Mouse (Mus musculus) heart, adult 2 months (tissue): ENCODE measurements around the gene Tmem132d. TPM values are rescaled to one million over a fixed set of nuclear protein-coding genes. Genes with fewer than 3 reads are reported as not detected.

ENCODE experiments used
- DNase-seq, 2 experiments: peaks; one replicate each; pipeline ENCODE4 v3.0.0; 2021
- H3K27ac ChIP-seq: fragments of 200-600 bp; 2 replicates; pipeline ENCODE4 v1.8.1; 2022
- H3K27me3 ChIP-seq: fragments of 200-500 bp; 2 replicates; pipeline ENCODE4 v1.6.1; 2012; ENCODE audit warnings: mild to moderate bottlenecking, low read length, inconsistent platforms, mixed read lengths; ENCODE audit not compliant: control insufficient read depth, insufficient read depth
- H3K36me3 ChIP-seq: fragments of 200-500 bp; 2 replicates; pipeline ENCODE4 v1.6.1; 2012; ENCODE audit warnings: low read length, inconsistent platforms; ENCODE audit not compliant: control insufficient read depth, insufficient read depth
- H3K4me1 ChIP-seq: fragments of 200-500 bp; 2 replicates; pipeline ENCODE4 v1.6.1; 2011; ENCODE audit warnings: low read length; ENCODE audit not compliant: control insufficient read depth, insufficient read depth
- H3K4me3 ChIP-seq: fragments of 200-600 bp; 2 replicates; pipeline ENCODE4 v1.8.1; 2022
- H3K79me2 ChIP-seq: fragments of 200-500 bp; replicated peaks from 2 replicates; pipeline ENCODE4 v1.6.1; 2012; ENCODE audit warnings: mild to moderate bottlenecking, inconsistent platforms, low read length, moderate library complexity, mixed read lengths; ENCODE audit not compliant: control insufficient read depth, insufficient read depth
- H3K9ac ChIP-seq: fragments of 200-500 bp; 2 replicates; pipeline ENCODE4 v1.6.1; 2012; ENCODE audit warnings: low read depth, mild to moderate bottlenecking, control low read depth, inconsistent platforms, low read length, mixed read lengths
- CTCF ChIP-seq: fragments of 200-600 bp; IDR thresholded peaks from 2 replicates; pipeline ENCODE4 v1.8.1; 2022; ENCODE audit warnings: antibody characterized with exemption, mild to moderate bottlenecking, moderate library complexity
- EP300 ChIP-seq: fragments of 200-500 bp; IDR thresholded peaks from 2 replicates; pipeline ENCODE4 v1.6.1; 2011; ENCODE audit warnings: low read depth, low read length, control low read depth; ENCODE audit not compliant: insufficient read depth
- POLR2A ChIP-seq: fragments of 200-500 bp; IDR thresholded peaks from 2 replicates; pipeline ENCODE4 v1.6.1; 2011; ENCODE audit warnings: mild to moderate bottlenecking, low read depth, low read length, control low read depth; ENCODE audit not compliant: insufficient read depth
- WGBS: fragments of 180-500 bp; shearing (Covaris S2); methylation state at CpG from one replicate; pipeline ENCODE4 v1.1.7; 2018; 5-methylcytosine and 5-hydroxymethylcytosine counted together
- intact Hi-C: fragments of 180-260 bp; cut with DNase I; formaldehyde crosslinking; loops from one replicate; pipeline ENCODE4 v1.15.1; 2025
- polyA plus RNA-seq: library from polyadenylated mRNA; depleted of rRNA; stranded (reverse); fragments of >200 nt; gene quantifications from 2 replicates; pipeline ENCODE4 v1.2.3, GENCODE M21; 2012
- total RNA-seq, 2 experiments: library from RNA; stranded (reverse); gene quantifications; 2 replicates each; pipeline ENCODE4 v1.2.3; 2021

Tmem132d gene
- total and polyA plus RNA-seq, 3 experiments, result 0.03 to 0.06 TPM; not detected in 1

GRCm38 (mm10) chr5:128102556-128102955 lies 330.3 kb downstream of the Tmem132d start:
- WGBS, result 76% methylated on average over 8 of the region's 8 CpGs
- Histone ChIP-seq H3K9ac (no peak overlapping the region), H3K27ac (no peak overlapping the region), H3K4me3 (no peak overlapping the region), H3K27me3 (no peaks in the 10 kb centered on the region), H3K79me2 (no peaks in the 10 kb centered on the region), H3K4me1 (no peaks in the 10 kb centered on the region), H3K36me3 (no peaks in the 10 kb centered on the region)
- intact Hi-C loops, result no loop called here
- no peak for DNase-seq
- TF ChIP-seq EP300 (no peak), CTCF (no peak), POLR2A (no peak)

GRCm38 (mm10) chr5:128100331-128100730 lies 332.5 kb downstream of the Tmem132d start:
- no peak for DNase-seq
- H3K27ac ChIP-seq, result no peak overlapping the region
- TF ChIP-seq EP300, result no peak
- no peak for TF ChIP-seq POLR2A
- TF ChIP-seq CTCF, result no peak
- H3K4me1 ChIP-seq, result no peaks in the 10 kb centered on the region
- intact Hi-C loops, result no loop called here
- H3K79me2 ChIP-seq, result no peaks in the 10 kb centered on the region
- WGBS, result 62% methylated on average over 5 of the region's 5 CpGs
- H3K27me3 ChIP-seq, result no peaks in the 10 kb centered on the region
- H3K4me3 ChIP-seq, result no peak overlapping the region
- H3K9ac ChIP-seq, result no peak overlapping the region
- no peaks in the 10 kb centered on the region for H3K36me3 ChIP-seq

- 71% methylated on average over 2 of the region's 2 CpGs for WGBS
- TF ChIP-seq POLR2A (no peak), CTCF (0 out of 2 replicates have a peak, but pooled peaks have one; percentile 13), EP300 (no peak)
- intact Hi-C loops, result no loop called here
Observed at GRCm38 (mm10) chr5:128099439-128099838, 333.4 kb downstream of the Tmem132d start.

GRCm38 (mm10) chr5:128090578-128090977 lies 342.3 kb downstream of the Tmem132d start:
- H3K79me2 ChIP-seq, result no peaks in the 10 kb centered on the region
- no peaks in the 10 kb centered on the region for H3K36me3 ChIP-seq
- no peak overlapping the region for H3K9ac ChIP-seq
- intact Hi-C loops, result no loop called here
- no peak for DNase-seq
- 64% methylated on average over 5 of the region's 5 CpGs for WGBS
- TF ChIP-seq CTCF, result no peak
- no peak for TF ChIP-seq POLR2A
- no peak for TF ChIP-seq EP300
- no peaks in the 10 kb centered on the region for H3K4me1 ChIP-seq
- H3K4me3 ChIP-seq, result no peak overlapping the region
- no peak overlapping the region for H3K27ac ChIP-seq
- H3K27me3 ChIP-seq, result no peaks in the 10 kb centered on the region

More at GRCm38 (mm10) chr5:128099439-128099838, 333.4 kb downstream of the Tmem132d start:
- H3K9ac ChIP-seq, result no peak overlapping the region
- H3K36me3 ChIP-seq, result no peaks in the 10 kb centered on the region
- H3K27me3 ChIP-seq, result no peaks in the 10 kb centered on the region
- H3K4me3 ChIP-seq, result no peak overlapping the region
- H3K27ac ChIP-seq, result no peak overlapping the region
- no peaks in the 10 kb centered on the region for H3K79me2 ChIP-seq
- H3K4me1 ChIP-seq, result no peaks in the 10 kb centered on the region
- no peak for DNase-seq

GRCm38 (mm10) chr5:128075456-128075855 lies 357.4 kb downstream of the Tmem132d start:
- no peaks in the 10 kb centered on the region for H3K79me2 ChIP-seq
- H3K27ac ChIP-seq, result no peak overlapping the region
- no peaks in the 10 kb centered on the region for H3K4me1 ChIP-seq
- 70% methylated on average over 5 of the region's 5 CpGs for whole genome bisulfite sequencing
- H3K27me3 ChIP-seq, result no peaks in the 10 kb centered on the region
- intact Hi-C loops, result no loop called here
- H3K4me3 ChIP-seq, result no peak overlapping the region
- DNase-seq, result no peak
- no peak overlapping the region for H3K9ac ChIP-seq
- TF ChIP-seq CTCF (no peak), EP300 (no peak), POLR2A (no peak)
- no peaks in the 10 kb centered on the region for H3K36me3 ChIP-seq

- no peak for DNase-seq
- no peaks in the 10 kb centered on the region for H3K27me3 ChIP-seq
- TF ChIP-seq POLR2A (no peak), EP300 (no peak), CTCF (no peak)
- intact Hi-C loops, result no loop called here
- H3K27ac ChIP-seq, result no peak overlapping the region
- no peak overlapping the region for H3K9ac ChIP-seq
- no peaks in the 10 kb centered on the region for H3K79me2 ChIP-seq
- H3K4me3 ChIP-seq, result no peak overlapping the region
- WGBS, result 67% methylated on average over 2 of the region's 2 CpGs
- no peaks in the 10 kb centered on the region for H3K36me3 ChIP-seq
- H3K4me1 ChIP-seq, result no peaks in the 10 kb centered on the region
Observed at GRCm38 (mm10) chr5:128072616-128073015, 360.3 kb downstream of the Tmem132d start.
